Mouse (Mus musculus): ENCODE measurements around the gene B3galnt1. TPM values are rescaled to one million over a fixed set of nuclear protein-coding genes. Genes with fewer than 3 reads are reported as not detected.

The B3galnt1 gene
- total RNA-seq, 1 experiment from 2014 or later = 17.7 TPM

Other genes with a start within 250 kb of the B3galnt1 start
- gene Nmd3, start 123.0 kb upstream of the B3galnt1 start, total RNA-seq (2021) = 85.5 and 91.4 TPM in 2 replicates